Mouse (Mus musculus): ENCODE data around the gene Gm7534. TPM values are rescaled to one million over a fixed set of nuclear protein-coding genes. Genes with fewer than 3 reads are reported as not detected.
"Not testable (repeated sequence)": the region's sequence is repeated elsewhere in the genome, so short reads cannot be mapped to it uniquely, and the experiment has no call there.

The Gm7534 gene
- polyA plus RNA-seq, 1 experiment from 2014 or later = not detected

GRCm38 (mm10) chr4:134183711-134184110, 19.1 kb downstream of the Gm7534 start:
- Histone ChIP-seq H3K4me2 (no peak overlapping the region), H3K36me3 (no peaks in the 10 kb centered on the region), H3K27ac (no peak overlapping the region), H3K27me3 (no peaks in the 10 kb centered on the region), H3K4me1 (replicated peaks) (peaks cover 14% of the 10 kb centered on the region), H3K4me3 (no peak overlapping the region), H3K9me3 (no peaks in the 10 kb centered on the region), H3K9ac (no peak overlapping the region)
- 90% methylated on average over 3 of the region's 3 CpGs for WGBS
- ATAC-seq (ENCODE audit: low FRiP score) = no peak

- ATAC-seq (ENCODE audit: low FRiP score) = no peak
- no peak overlapping the region for H3K4me3 ChIP-seq
- no peak overlapping the region for H3K27ac ChIP-seq
- H3K36me3 ChIP-seq = no peaks in the 10 kb centered on the region
- H3K9ac ChIP-seq = no peak overlapping the region
- no peaks in the 10 kb centered on the region for H3K27me3 ChIP-seq
- H3K9me3 ChIP-seq = no peaks in the 10 kb centered on the region
- peaks cover 14% of the 10 kb centered on the region for H3K4me1 ChIP-seq (replicated peaks)
- no peak overlapping the region for H3K4me2 ChIP-seq
Measured at GRCm38 (mm10) chr4:134181825-134182224, 21.0 kb downstream of the Gm7534 start.

DNA sequence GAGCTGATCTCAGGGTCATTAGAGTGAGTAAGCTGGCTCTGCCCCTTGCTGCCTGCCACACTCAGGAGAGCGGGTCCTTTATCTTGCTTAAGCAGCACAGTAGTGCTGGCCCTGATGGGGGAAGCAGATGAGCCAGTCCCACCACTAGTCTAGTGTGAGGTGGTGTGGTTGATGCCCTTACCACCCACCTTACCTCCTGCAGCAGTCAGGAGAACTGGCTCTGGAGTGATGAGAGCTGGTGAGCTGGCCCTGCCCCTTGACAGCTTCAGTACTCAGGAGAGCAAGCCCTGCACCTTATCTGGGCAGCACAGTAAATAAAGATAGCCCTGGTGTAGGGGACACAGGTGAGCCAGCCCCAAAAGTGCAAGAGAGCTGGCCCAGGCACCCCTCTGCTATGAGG, 21.7 kb downstream of the Gm7534 start:
- WGBS = 100% methylated on average over 1 of the region's 1 CpGs
- H3K27me3 ChIP-seq = no peaks in the 10 kb centered on the region
- ATAC-seq (ENCODE audit: low FRiP score) = no peak
- H3K4me2 ChIP-seq = no peak overlapping the region
- peaks cover 12% of the 10 kb centered on the region for H3K4me1 ChIP-seq (replicated peaks)
- no peak overlapping the region for H3K27ac ChIP-seq
- H3K36me3 ChIP-seq = no peaks in the 10 kb centered on the region
- H3K4me3 ChIP-seq = no peak overlapping the region
- no peak overlapping the region; the same call in 1 of the 2 replicates for H3K9ac ChIP-seq
- no peaks in the 10 kb centered on the region for H3K9me3 ChIP-seq

DNA sequence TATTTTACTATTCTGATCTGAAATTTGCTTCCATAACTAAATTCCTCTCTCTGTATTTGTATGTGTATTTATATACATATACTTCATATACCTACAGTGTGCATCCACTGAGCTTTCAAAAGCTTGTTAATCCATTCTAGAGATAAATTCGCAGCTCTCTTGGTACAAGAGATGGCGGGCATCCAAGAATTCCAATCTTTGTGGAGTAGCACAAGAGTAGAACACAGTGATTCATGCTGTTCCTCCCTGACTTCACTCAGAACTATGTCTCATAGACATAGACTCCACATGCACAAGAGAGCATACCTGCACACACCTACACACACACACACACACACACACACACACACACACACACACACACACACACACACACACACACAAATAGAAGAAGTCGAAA, 30.4 kb downstream of the Gm7534 start:
- H3K4me1 ChIP-seq (replicated peaks) = no peaks in the 10 kb centered on the region
- ATAC-seq (ENCODE audit: low FRiP score) = no peak
- 89% methylated on average over 3 of the region's 3 CpGs for WGBS
- H3K4me3 ChIP-seq = no peak overlapping the region
- H3K9me3 ChIP-seq = no peaks in the 10 kb centered on the region
- no peak overlapping the region for H3K9ac ChIP-seq
- peaks cover 3% of the 10 kb centered on the region; the same call in 1 of the 2 replicates for H3K36me3 ChIP-seq
- no peak overlapping the region for H3K27ac ChIP-seq
- H3K4me2 ChIP-seq = no peak overlapping the region
- no peaks in the 10 kb centered on the region for H3K27me3 ChIP-seq

- ATAC-seq (ENCODE audit: low FRiP score) = no peak
- Histone ChIP-seq H3K9ac (no peak overlapping the region), H3K4me1 (replicated peaks) (no peaks in the 10 kb centered on the region), H3K4me3 (no peak overlapping the region), H3K27me3 (no peaks in the 10 kb centered on the region), H3K36me3 (peaks cover 15% of the 10 kb centered on the region), H3K27ac (no peak overlapping the region), H3K9me3 (no peaks in the 10 kb centered on the region), H3K4me2 (no peak overlapping the region)
- WGBS = 92% methylated on average over 3 of the region's 3 CpGs
Measured at GRCm38 (mm10) chr4:134166906-134167305, 35.9 kb downstream of the Gm7534 start.

- no peak overlapping the region for H3K4me3 ChIP-seq
- H3K9ac ChIP-seq = no peak overlapping the region
- 87% methylated on average over 3 of the region's 3 CpGs for WGBS
- no peak for ATAC-seq (ENCODE audit: low FRiP score)
- H3K27ac ChIP-seq = no peak overlapping the region
- no peaks in the 10 kb centered on the region for H3K4me1 ChIP-seq (replicated peaks)
- no peaks in the 10 kb centered on the region for H3K9me3 ChIP-seq
- no peak overlapping the region for H3K4me2 ChIP-seq
- peaks cover 15% of the 10 kb centered on the region for H3K36me3 ChIP-seq
- H3K27me3 ChIP-seq = no peaks in the 10 kb centered on the region
Measured at GRCm38 (mm10) chr4:134165548-134166465, 37.0 kb downstream of the Gm7534 start.

DNA sequence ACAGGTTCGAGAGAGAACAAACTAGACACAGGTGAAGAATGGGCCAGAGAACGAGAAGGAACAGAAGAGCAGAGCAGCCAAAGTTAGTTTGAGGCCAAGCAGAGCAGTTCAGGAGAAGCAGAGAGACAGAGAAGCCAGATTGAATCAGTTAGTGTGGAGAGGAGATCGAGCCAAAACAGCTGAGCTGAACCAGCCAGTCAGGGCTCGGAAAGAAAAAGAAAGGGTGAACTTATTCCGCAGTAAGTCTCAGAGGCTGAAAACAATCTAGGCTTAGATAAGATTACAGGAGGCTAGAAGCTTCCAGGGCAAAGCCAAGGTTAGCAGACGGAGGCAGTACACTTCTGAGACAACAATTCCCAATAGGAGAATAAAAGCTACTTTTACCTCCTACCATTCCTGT, 37.8 kb downstream of the Gm7534 start:
- ATAC-seq (ENCODE audit: low FRiP score) = no peak
- WGBS = 84% methylated on average over 6 of the region's 6 CpGs

GRCm38 (mm10) chr4:134164591-134164990, 38.2 kb downstream of the Gm7534 start:
- Histone ChIP-seq H3K4me1 (replicated peaks) (no peaks in the 10 kb centered on the region), H3K9ac (no peak overlapping the region), H3K27me3 (no peaks in the 10 kb centered on the region), H3K36me3 (peaks cover 15% of the 10 kb centered on the region), H3K4me2 (no peak overlapping the region), H3K27ac (no peak overlapping the region), H3K9me3 (no peaks in the 10 kb centered on the region), H3K4me3 (no peak overlapping the region)
- WGBS = 95% methylated on average over 5 of the region's 6 CpGs
- ATAC-seq (ENCODE audit: low FRiP score) = no peak

More for the DNA sequence above, 37.8 kb downstream of the Gm7534 start:
- Histone ChIP-seq H3K4me2 (no peak overlapping the region), H3K9ac (no peak overlapping the region), H3K4me1 (replicated peaks) (no peaks in the 10 kb centered on the region), H3K27ac (no peak overlapping the region), H3K27me3 (no peaks in the 10 kb centered on the region), H3K4me3 (no peak overlapping the region), H3K36me3 (peaks cover 15% of the 10 kb centered on the region), H3K9me3 (no peaks in the 10 kb centered on the region)

DNA sequence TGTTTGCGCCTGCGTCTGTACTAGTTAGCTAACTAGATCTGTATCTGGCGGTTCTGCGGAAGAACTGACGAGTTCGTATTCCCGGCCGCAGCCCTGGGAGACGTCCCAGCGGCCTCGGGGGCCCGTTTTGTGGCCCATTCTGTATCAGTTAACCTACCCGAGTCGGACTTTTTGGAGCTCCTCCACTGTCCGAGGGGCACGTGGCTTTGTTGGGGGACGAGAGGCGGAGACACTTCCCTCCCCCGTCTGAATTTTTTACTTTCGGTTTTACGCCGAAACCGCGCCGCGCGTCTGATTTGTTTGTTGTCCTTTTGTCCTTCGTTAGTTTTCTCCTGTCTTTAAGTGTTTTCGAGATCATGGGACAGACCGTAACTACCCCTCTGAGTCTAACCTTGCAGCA, 42.7 kb downstream of the Gm7534 start:
- peaks cover 12% of the 10 kb centered on the region for H3K36me3 ChIP-seq
- ATAC-seq (ENCODE audit: low FRiP score); H3K4me1 ChIP-seq (replicated peaks); H3K27me3 ChIP-seq; H3K27ac ChIP-seq; H3K9me3 ChIP-seq: not testable (repeated sequence)
- H3K4me2 ChIP-seq = peak overlapping the region; percentile 61
- WGBS = 9% methylated on average over 30 of the region's 30 CpGs
- H3K4me3 ChIP-seq = peak overlapping the region; percentile 47
- peak overlapping the region; percentile 60; the same call in 1 of the 2 replicates for H3K9ac ChIP-seq

GRCm38 (mm10) chr4:134158774-134159173, 44.0 kb downstream of the Gm7534 start:
- Histone ChIP-seq H3K27me3 (peaks cover 7% of the 10 kb centered on the region; the same call in 1 of the 2 replicates), H3K36me3 (peaks cover 16% of the 10 kb centered on the region), H3K9me3 (no peaks in the 10 kb centered on the region), H3K4me3 (no peak overlapping the region), H3K4me2 (no peak overlapping the region), H3K27ac (no peak overlapping the region), H3K4me1 (replicated peaks) (no peaks in the 10 kb centered on the region), H3K9ac (no peak overlapping the region)
- no peak for ATAC-seq (ENCODE audit: low FRiP score)
- WGBS = 78% methylated on average over 6 of the region's 6 CpGs

DNA sequence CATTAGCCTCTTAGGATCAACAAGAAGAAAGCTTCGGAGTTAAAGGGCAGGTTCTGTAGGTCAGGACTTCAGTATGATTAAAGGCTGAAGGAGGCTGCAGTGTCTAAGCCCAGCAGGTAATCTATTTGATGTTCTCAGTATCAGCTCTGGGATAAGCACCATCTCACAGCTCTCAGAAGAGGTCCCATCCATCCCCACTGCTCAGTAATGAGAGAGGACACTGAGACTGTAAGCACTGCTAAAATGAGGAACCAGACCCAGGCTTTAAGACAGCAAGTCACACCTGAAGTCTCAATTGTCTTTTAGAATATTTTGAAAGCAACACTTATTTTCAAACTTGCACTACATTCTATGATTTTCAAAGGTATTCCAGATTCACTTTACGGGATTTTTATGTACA, 45.2 kb downstream of the Gm7534 start:
- no peaks in the 10 kb centered on the region for H3K9me3 ChIP-seq
- H3K4me1 ChIP-seq (replicated peaks) = no peaks in the 10 kb centered on the region
- H3K27ac ChIP-seq = no peak overlapping the region
- peaks cover 26% of the 10 kb centered on the region for H3K36me3 ChIP-seq
- H3K9ac ChIP-seq = no peak overlapping the region
- peaks cover 7% of the 10 kb centered on the region; the same call in 1 of the 2 replicates for H3K27me3 ChIP-seq
- ATAC-seq (ENCODE audit: low FRiP score) = no peak
- no peak overlapping the region for H3K4me2 ChIP-seq
- H3K4me3 ChIP-seq = no peak overlapping the region
- WGBS = 91% methylated on average over 2 of the region's 2 CpGs

DNA sequence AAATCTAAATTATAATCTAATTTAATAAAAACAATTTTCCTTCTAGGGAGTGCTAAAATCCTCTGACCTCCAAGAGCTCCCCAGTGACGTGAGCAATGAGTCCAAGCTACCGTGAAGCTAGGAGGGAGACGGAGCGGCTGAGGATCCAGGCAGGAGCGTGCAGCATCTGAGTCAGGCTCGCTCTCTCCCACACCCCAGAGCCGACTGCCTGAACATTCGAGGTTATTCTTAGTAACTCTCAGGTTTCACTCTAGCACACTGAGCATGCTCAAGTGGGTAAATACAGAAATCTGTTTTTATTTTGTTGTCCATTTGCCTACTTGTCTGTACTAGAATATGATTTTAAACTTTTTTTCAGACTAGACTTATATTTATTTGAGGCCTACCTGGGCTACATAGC, 46.1 kb downstream of the Gm7534 start:
- no peak overlapping the region for H3K9ac ChIP-seq
- H3K4me3 ChIP-seq = no peak overlapping the region
- 79% methylated on average over 8 of the region's 8 CpGs for WGBS
- H3K4me1 ChIP-seq (replicated peaks) = no peaks in the 10 kb centered on the region
- no peak overlapping the region for H3K4me2 ChIP-seq
- peaks cover 29% of the 10 kb centered on the region for H3K36me3 ChIP-seq
- ATAC-seq (ENCODE audit: low FRiP score) = no peak
- H3K27me3 ChIP-seq = peaks cover 7% of the 10 kb centered on the region; the same call in 1 of the 2 replicates
- H3K27ac ChIP-seq = no peak overlapping the region
- no peaks in the 10 kb centered on the region for H3K9me3 ChIP-seq

GRCm38 (mm10) chr4:134155961-134156465, 46.8 kb downstream of the Gm7534 start:
- H3K9me3 ChIP-seq = no peaks in the 10 kb centered on the region
- no peaks in the 10 kb centered on the region for H3K4me1 ChIP-seq (replicated peaks)
- H3K4me2 ChIP-seq = no peak overlapping the region
- peaks cover 36% of the 10 kb centered on the region for H3K36me3 ChIP-seq
- peaks cover 7% of the 10 kb centered on the region; the same call in 1 of the 2 replicates for H3K27me3 ChIP-seq
- H3K27ac ChIP-seq = no peak overlapping the region
- no peak for ATAC-seq (ENCODE audit: low FRiP score)
- H3K9ac ChIP-seq = no peak overlapping the region
- 94% methylated on average over 10 of the region's 10 CpGs for WGBS
- no peak overlapping the region for H3K4me3 ChIP-seq

Data from hindbrain, embryonic 13.5 days (tissue).